Mouse (Mus musculus): ENCODE measurements around the gene Zfp770. TPM values are rescaled to one million over a fixed set of nuclear protein-coding genes. Genes with fewer than 3 reads are reported as not detected.

Zfp770 gene
- 18.0 TPM for polyA plus RNA-seq (2014; fragmentation: Illumina TruSeq; extraction: RNeasy Lipid Tissue Mini Kit (QIAGEN cat#74804); ENCODE audit: low replicate concordance)

DNA sequence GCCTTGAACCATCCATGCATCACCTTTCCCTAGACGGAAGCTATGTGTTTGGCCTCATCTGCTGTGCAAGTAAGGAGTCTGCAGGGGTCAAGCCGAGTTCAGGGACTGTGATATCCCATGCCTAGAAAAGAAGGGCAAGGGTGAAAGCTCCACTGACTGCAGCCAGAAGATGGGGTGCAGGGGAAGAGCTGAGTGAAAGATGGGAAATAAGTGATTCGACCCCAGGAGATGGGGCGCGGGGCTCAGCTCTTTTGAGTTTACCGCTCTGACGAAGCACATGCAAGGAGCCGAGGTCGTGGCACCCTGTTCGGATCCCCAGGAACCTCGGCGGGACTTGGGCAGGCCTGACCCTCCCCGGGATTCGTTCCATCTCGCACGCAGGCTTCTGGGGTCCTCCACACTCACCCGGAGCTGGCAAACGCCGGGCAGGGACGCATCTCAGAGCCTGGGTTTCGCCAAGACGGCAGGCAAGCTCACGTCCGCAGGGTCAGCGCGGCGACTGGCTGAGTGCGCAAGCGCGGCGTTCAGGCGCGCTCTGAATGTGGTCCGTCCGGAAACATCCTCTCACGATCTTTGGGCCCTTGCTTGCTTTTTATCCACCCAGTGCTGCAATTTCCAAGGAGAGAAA lies at the start of gene Zfp770:
Gene Zfp770 (minus strand): TSS at position 538 of the 628 bp plus-strand sequence.

DNA sequence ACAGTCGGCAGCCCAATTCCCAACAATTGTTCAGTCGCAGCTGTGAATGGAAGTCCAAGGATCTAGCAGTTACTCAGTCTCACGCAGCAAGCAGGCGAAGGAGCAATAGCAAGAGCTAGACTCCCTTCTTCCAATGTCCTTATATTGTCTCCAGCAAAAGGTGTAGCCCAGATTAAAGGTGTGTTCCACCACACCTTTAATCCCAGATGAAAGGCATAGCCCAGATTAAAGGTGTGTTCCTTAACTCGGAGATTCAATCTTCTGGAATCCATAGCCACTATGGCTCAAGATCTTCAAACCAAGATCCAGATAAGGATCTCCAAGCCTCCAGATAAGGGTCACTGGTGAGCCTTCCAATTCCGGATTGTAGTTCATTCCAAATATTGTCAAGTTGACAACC lies 14.3 kb downstream of the Zfp770 start, which contains the start of gene Aqr:
Gene Aqr (minus strand): TSS at position 101 of the 400 bp plus-strand sequence.

Other genes starting within 250 kb of the Zfp770 start
- gene Gjd2, start 187.8 kb downstream of the Zfp770 start, polyA plus RNA-seq (2014; fragmentation: Illumina TruSeq; extraction: RNeasy Lipid Tissue Mini Kit (QIAGEN cat#74804); ENCODE audit: low replicate concordance) = 0.26 TPM
- not detected for gene Actc1, start 147.9 kb downstream of the Zfp770 start, polyA plus RNA-seq (2014; fragmentation: Illumina TruSeq; extraction: RNeasy Lipid Tissue Mini Kit (QIAGEN cat#74804); ENCODE audit: low replicate concordance)
- gene Aqr, start 14.4 kb downstream of the Zfp770 start, polyA plus RNA-seq (2014; fragmentation: Illumina TruSeq; extraction: RNeasy Lipid Tissue Mini Kit (QIAGEN cat#74804); ENCODE audit: low replicate concordance) = 21.2 TPM